Mouse (Mus musculus) limb, embryonic 14.5 days (tissue): ENCODE measurements around the gene Rnase11. TPM values are rescaled to one million over a fixed set of nuclear protein-coding genes. Genes with fewer than 3 reads are reported as not detected.
A peak's percentile ranks its signal among the peaks of the same experiment; 100 is the strongest.
"Not testable (repeated sequence)": the region's sequence is repeated elsewhere in the genome, so short reads cannot be mapped to it uniquely, and the experiment has no call there.

Experiments
- ATAC-seq: fragments of 200-750 bp; cut with Nextera tagmentation; 2 replicates; pipeline ENCODE4 v1.8.0; 2017; ENCODE audit warnings: low read depth, moderate number of reproducible peaks, moderate TSS enrichment; ENCODE audit not compliant: low FRiP score
- DNase-seq: peaks from one replicate; pipeline ENCODE4 v3.0.0-alpha.2; 2015; ENCODE audit warnings: low spot score
- H3K27ac ChIP-seq: fragments of 300-500 bp; sonication (generic); replicated peaks from 2 replicates; pipeline ENCODE4 v1.5.1; 2014; ENCODE audit warnings: low read depth, mild to moderate bottlenecking, low read length, moderate library complexity, mixed read lengths
- H3K27me3 ChIP-seq: fragments of 300-500 bp; sonication (generic); 2 replicates; pipeline ENCODE4 v1.6.1; 2014; ENCODE audit warnings: low read length, mixed read lengths; ENCODE audit not compliant: control insufficient read depth, insufficient read depth
- H3K36me3 ChIP-seq: fragments of 300-500 bp; sonication (generic); 2 replicates; pipeline ENCODE4 v1.6.1; 2014; ENCODE audit warnings: mild to moderate bottlenecking, low read length, moderate library complexity, mixed read lengths; ENCODE audit not compliant: control insufficient read depth, insufficient read depth
- H3K4me1 ChIP-seq: fragments of 300-500 bp; sonication (generic); 2 replicates; pipeline ENCODE4 v1.6.1; 2014; ENCODE audit warnings: antibody characterized with exemption, low read length, mixed read lengths; ENCODE audit not compliant: control insufficient read depth, insufficient read depth
- H3K4me2 ChIP-seq: fragments of 300-500 bp; sonication (generic); replicated peaks from 2 replicates; pipeline ENCODE4 v1.6.1; 2014; ENCODE audit warnings: low read depth, mild to moderate bottlenecking, low read length, moderate library complexity; ENCODE audit not compliant: severe bottlenecking
- H3K4me3 ChIP-seq: fragments of 300-500 bp; sonication (generic); replicated peaks from 2 replicates; pipeline ENCODE4 v1.5.1; 2014; ENCODE audit warnings: low read length
- H3K9ac ChIP-seq: fragments of 300-500 bp; sonication (generic); 2 replicates; pipeline ENCODE4 v1.6.1; 2014; ENCODE audit warnings: mild to moderate bottlenecking, low read depth, low read length, moderate library complexity; ENCODE audit not compliant: severe bottlenecking
- H3K9me3 ChIP-seq: fragments of 300-500 bp; sonication (generic); 2 replicates; pipeline ENCODE4 v1.6.1; 2016; ENCODE audit warnings: low read length; ENCODE audit not compliant: control insufficient read depth
- POLR2A ChIP-seq: fragments of 200-500 bp; IDR thresholded peaks from 2 replicates; pipeline ENCODE4 v1.8.0; 2012; ENCODE audit warnings: inconsistent platforms, mild to moderate bottlenecking, moderate library complexity, borderline replicate concordance; ENCODE audit not compliant: insufficient read depth, insufficient read length; ENCODE audit errors: extremely low read depth
- WGBS: fragments of 180-500 bp; shearing (Covaris S2); extraction: QIAGEN DNeasy Blood & Tissue Kit; methylation state at CpG from one replicate; pipeline ENCODE4 v1.1.7; 2014; 5-methylcytosine and 5-hydroxymethylcytosine counted together
- polyA plus RNA-seq, 2 experiments: library from polyadenylated mRNA; depleted of rRNA in 1 of 2; stranded (reverse) in 1 of 2; unstranded in 1 of 2; fragments of >200 nt; fragmentation: Nextera tagmentation in 1 of 2; extraction: Ambion mirVana in 1 of 2; gene quantifications; 2 replicates each; pipeline versions ENCODE4 v1.2.1 to v1.2.3; 2012 to 2014

Rnase11 gene
- not detected in 2 replicates for polyA plus RNA-seq (2012; rRNA removed)
- not detected in 2 replicates for polyA plus RNA-seq (2014; fragmentation: Nextera tagmentation; extraction: Ambion mirVana)

GRCm38 (mm10) chr14:51050063-51050462, at the start of gene Rnase11:
Gene Rnase11, minus strand, starts transcription at chr14:51050163.
- WGBS, result 84% methylated on average over 2 of the region's 2 CpGs
- no peak for DNase-seq
- TF ChIP-seq POLR2A, result no peak
- H3K9me3 ChIP-seq, result no peaks in the 10 kb centered on the region
- no peak within 1 kb of the TSS for H3K4me3 ChIP-seq
- no peak within 1 kb of the TSS for H3K4me2 ChIP-seq
- no peak within 1 kb of the TSS for H3K27ac ChIP-seq
- H3K36me3 ChIP-seq, result no peaks in the 10 kb centered on the region
- H3K9ac ChIP-seq, result no peak within 1 kb of the TSS
- ATAC-seq, result no peak
- H3K27me3 ChIP-seq, result no peaks in the 10 kb centered on the region
- peaks cover 3% of the 10 kb centered on the region; the same call in 1 of the 2 replicates for H3K4me1 ChIP-seq

DNA sequence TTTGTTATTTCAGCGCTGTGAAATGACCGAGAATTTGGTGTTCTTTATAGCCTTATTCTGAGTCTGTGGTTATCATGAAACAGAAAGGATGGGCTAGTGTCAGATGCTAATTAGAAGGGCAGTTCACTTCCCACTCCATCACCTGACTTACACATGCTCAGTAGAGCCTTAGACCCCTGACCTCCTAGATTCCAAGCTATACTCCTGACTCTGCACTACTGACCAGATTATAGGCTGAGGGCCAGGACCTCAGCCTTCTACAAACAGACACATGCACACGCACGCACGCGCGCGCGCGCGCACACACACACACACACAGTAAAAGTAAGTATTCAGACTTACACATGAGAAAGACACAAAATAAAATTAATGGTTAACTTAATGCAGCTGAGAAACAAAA, 49.0 kb upstream of the Rnase11 start:
- no peaks in the 10 kb centered on the region for H3K27me3 ChIP-seq
- no peak for ATAC-seq
- H3K4me3 ChIP-seq, result no peak overlapping the region
- TF ChIP-seq POLR2A, result no peak
- H3K4me2 ChIP-seq, result no peak overlapping the region
- H3K9ac ChIP-seq, result no peak overlapping the region
- H3K4me1 ChIP-seq, result no peaks in the 10 kb centered on the region
- H3K36me3 ChIP-seq, result no peaks in the 10 kb centered on the region
- no peak overlapping the region for H3K27ac ChIP-seq
- 92% methylated on average over 11 of the region's 11 CpGs for WGBS
- DNase-seq, result no peak
- H3K9me3 ChIP-seq, result no peaks in the 10 kb centered on the region

DNA sequence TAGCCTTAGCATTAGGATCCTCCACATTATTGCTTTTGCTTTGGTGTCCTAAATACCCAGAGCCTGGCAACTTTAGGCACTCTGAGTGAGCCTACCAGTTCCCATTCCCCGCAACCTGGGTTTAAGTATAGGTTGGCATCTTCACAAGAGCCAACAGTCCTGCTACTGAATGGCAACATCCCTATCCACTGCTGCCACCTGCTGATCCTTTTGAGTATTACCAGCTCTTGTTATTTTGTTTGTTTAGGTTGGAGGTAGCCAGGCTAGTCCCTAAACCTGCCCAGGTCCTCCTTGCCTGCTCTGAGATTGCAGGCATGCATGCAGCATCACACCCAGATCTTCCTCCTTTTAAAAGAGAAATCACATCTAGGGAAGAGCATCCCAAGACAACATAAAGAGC, 48.3 kb upstream of the Rnase11 start:
- not testable (repeated sequence) for H3K4me3 ChIP-seq
- peak; percentile 34 for DNase-seq
- 7% methylated on average over 1 of the region's 1 CpGs for WGBS

GRCm38 (mm10) chr14:51095736-51096524, 46.0 kb upstream of the Rnase11 start:
- Histone ChIP-seq H3K27ac (no peak overlapping the region), H3K4me3 (no peak overlapping the region), H3K9ac (no peak overlapping the region), H3K4me1 (no peaks in the 10 kb centered on the region), H3K9me3 (no peaks in the 10 kb centered on the region), H3K4me2 (no peak overlapping the region), H3K27me3 (no peaks in the 10 kb centered on the region), H3K36me3 (no peaks in the 10 kb centered on the region)
- 60% methylated on average over 9 of the region's 9 CpGs for WGBS
- no peak for TF ChIP-seq POLR2A
- no peak for DNase-seq
- ATAC-seq, result no peak

More for the DNA sequence above, 48.3 kb upstream of the Rnase11 start:
- not testable (repeated sequence) for H3K27me3 ChIP-seq, H3K27ac ChIP-seq, H3K4me2 ChIP-seq, ATAC-seq, H3K9ac ChIP-seq, H3K4me1 ChIP-seq, H3K36me3 ChIP-seq, H3K9me3 ChIP-seq

- WGBS, result 71% methylated on average over 8 of the region's 9 CpGs
Measured at GRCm38 (mm10) chr14:51094921-51095320, 45.0 kb upstream of the Rnase11 start.

More at GRCm38 (mm10) chr14:51094921-51095320, 45.0 kb upstream of the Rnase11 start:
- Histone ChIP-seq H3K27me3 (no peaks in the 10 kb centered on the region), H3K9me3 (no peaks in the 10 kb centered on the region), H3K4me1 (no peaks in the 10 kb centered on the region), H3K4me3 (no peak overlapping the region), H3K4me2 (no peak overlapping the region), H3K36me3 (no peaks in the 10 kb centered on the region), H3K9ac (no peak overlapping the region), H3K27ac (no peak overlapping the region)
- DNase-seq (no peak), ATAC-seq (no peak)
- TF ChIP-seq POLR2A, result no peak
